Mouse (Mus musculus): ENCODE measurements at regions not wholly inside any gene's neighbourhood (a gene's known extent, or its start where the extent isn't known, plus 50 kb on each side); places are given as distances from the start of the nearest gene placed in this dataset.
"Not testable (repeated sequence)": the region's sequence is repeated elsewhere in the genome, so short reads cannot be mapped to it uniquely, and the experiment has no call there.

DNA sequence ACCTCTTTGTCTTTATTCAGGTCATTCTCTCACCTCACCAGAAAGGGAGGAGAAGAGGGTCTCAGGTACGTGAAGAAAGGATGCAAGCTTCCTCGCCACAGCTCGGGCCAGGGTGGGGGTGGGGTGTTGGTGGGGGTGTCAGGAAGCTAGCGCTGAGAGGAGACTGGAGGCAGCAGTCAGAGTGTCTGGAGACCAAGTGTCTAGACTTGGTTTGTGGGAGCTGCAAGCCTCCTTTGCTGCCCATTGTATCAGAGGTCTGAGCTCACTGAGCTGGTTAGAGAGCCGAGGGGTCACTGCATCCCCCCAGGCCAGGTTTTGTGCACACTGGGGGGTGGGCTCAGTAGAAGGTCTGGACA is 159.4 kb upstream of the Myt1l start:
- CTCF ChIA-PET = no interaction called here

DNA sequence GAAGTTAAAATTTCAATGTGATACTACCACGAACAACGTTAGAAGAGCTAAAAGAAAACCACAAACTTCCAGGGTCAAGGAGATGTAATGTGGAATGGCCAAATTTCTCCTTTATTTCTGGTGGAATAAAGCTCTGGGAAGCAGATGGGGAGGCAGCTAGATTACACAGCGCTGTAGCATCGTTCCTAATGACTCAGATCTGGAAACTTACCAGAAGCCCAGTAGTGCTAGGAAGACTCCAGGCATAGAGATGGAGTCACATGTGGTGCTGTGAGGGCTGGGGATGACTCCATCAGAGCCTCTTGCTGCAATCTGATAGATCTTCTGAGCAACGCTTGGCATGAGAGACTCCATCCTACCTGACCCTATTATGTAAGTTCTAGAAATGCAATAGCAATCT is 136.4 kb upstream of the Myt1l start:
- CTCF ChIA-PET = no interaction called here

GRCm38 (mm10) chr12:29394271-29394670 is 133.9 kb upstream of the Myt1l start:
- CTCF ChIA-PET = no interaction called here

DNA sequence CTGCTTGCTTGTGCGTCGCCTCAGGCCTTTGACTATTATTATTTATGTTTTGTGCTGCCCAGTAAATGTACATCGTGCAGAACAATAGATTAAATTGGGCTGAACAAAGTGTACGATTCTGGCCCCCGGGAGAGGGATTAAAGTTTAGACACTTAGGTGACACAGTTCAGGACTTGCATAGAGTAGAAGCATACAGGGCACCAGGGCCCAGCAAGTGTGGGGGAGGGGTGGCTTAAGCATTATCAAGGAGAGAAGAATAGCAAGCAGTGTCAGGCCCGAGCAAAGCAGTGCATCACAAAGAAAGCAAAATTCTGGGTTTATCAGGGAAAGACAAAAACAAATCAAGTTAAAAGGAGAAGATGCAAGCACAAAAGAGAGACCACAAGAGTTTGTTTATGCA is 133.3 kb upstream of the Myt1l start:
- CTCF ChIA-PET = no interaction called here

DNA sequence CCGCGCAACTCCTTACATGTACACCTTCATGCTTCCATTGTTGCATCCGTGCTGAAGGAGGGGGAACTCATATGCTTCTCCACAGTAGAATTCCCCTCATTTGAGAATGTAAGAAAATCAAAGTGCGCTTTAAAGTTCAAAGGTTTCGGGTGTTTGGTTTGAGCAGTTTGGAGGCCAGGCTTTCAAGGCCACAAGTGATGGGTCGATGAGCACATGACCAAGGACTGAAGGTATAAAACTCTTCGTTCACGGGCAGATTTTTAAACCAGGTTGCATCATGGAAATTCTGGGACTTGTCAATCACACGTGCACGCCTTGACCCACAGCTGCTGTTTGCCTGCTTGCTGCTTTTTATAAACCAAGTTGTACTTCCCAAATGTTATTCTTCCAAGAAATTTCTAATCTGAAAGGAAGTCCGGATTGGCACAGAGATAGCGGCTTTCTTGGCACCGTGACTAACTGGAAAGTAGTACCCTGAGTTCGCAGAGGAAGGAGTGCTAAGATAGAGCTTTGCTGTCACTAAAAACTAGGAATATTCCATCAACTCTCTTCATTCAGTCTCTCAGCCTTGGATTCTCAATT is 132.7 kb upstream of the Myt1l start:
- CTCF ChIA-PET = no interaction called here

GRCm38 (mm10) chr12:29404434-29404833 is 123.8 kb upstream of the Myt1l start:
- CTCF ChIA-PET = no interaction called here

DNA sequence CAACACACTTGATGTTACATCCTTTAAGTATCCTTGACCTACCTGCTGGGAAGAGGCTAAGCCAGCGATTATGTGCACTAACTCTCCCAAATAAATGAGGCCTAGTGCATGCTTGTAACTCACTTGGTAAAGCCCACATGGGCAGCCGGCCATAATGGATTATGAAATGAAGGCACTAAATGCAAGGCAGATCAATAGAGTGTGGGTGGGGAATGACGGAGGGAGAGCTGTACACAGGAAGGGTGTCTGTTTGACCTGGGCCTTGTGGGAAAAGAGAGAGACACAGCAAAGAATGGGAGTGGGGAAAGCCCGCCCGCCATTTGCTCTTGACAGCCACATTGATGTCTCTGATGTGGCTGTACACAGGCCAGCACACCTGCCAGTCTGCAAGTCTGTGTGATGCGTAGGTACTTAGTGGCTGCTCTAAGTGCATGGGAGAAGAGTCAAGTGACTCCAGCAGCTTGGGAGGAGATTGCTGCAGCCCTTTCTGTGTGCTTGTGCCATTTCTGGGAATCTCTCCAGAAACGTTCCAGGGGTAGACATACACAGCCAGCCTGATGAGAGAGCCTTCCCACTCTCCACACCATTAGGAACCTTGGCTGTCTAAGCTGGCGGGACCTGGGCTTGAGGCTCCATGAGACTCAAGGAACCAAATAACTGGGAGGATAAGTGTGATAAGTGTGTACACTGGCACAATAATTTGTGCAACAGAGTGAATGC is 118.7 kb upstream of the Myt1l start:
- CTCF ChIA-PET = no interaction called here

GRCm38 (mm10) chr12:29433936-29434335 is 94.2 kb upstream of the Myt1l start:
- CTCF ChIA-PET = no interaction called here

DNA sequence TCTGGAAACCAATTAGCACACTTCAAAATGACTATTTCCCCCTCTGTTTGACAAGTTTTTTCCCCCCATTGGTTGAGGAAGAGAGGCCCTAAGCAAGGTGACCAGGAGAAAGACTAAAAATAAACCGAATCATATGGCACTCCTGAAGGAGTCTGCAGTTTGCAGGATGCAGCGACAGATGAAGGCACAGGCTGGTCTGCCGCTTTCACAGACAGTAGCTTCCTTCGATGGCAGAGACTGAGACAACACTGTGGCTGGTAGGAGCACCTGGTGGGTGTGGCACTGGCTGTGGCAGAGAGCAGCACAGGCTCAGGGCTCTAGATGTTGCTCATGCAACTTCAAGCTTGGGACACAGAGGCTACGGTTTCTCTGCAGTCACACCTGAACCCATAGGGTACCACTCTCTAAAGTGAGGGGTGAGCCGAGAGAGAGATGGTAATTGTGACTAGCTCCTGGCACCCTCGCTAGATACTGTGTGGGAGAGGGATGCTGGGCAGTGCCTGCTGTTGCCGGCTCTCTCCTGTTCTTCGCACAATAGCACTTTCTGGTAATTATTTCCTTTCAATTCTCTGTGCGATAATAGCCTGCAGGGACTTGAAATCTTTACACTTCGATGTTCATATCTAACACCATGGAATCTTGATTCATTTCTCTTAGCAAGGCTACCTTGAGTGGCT is 88.7 kb upstream of the Myt1l start:
- CTCF ChIA-PET = no interaction called here

GRCm38 (mm10) chr12:29465201-29465600 is 63.0 kb upstream of the Myt1l start:
- CTCF ChIA-PET = not testable (repeated sequence)

All from spleen, embryonic (tissue).